Mouse (Mus musculus) heart, adult 2 months (tissue): ENCODE measurements around the gene Catsper3.

Experiments
- CTCF ChIP-seq: fragments of 200-600 bp; IDR thresholded peaks from 2 replicates; pipeline ENCODE4 v1.8.1; 2022; ENCODE audit warnings: antibody characterized with exemption, mild to moderate bottlenecking, moderate library complexity
- EP300 ChIP-seq: fragments of 200-500 bp; IDR thresholded peaks from 2 replicates; pipeline ENCODE4 v1.6.1; 2011; ENCODE audit warnings: low read depth, low read length, control low read depth; ENCODE audit not compliant: insufficient read depth
- POLR2A ChIP-seq: fragments of 200-500 bp; IDR thresholded peaks from 2 replicates; pipeline ENCODE4 v1.6.1; 2011; ENCODE audit warnings: mild to moderate bottlenecking, low read depth, low read length, control low read depth; ENCODE audit not compliant: insufficient read depth

- TF ChIP-seq POLR2A = no peak
- TF ChIP-seq CTCF = no peak
- TF ChIP-seq EP300 = no peak
These were observed 67.8 kb downstream of the Catsper3 start for GRCm38 (mm10) chr13:55852205-55852604.
